Mouse (Mus musculus): ENCODE measurements around the gene 2410131K14Rik.

2410131K14Rik gene

DNA sequence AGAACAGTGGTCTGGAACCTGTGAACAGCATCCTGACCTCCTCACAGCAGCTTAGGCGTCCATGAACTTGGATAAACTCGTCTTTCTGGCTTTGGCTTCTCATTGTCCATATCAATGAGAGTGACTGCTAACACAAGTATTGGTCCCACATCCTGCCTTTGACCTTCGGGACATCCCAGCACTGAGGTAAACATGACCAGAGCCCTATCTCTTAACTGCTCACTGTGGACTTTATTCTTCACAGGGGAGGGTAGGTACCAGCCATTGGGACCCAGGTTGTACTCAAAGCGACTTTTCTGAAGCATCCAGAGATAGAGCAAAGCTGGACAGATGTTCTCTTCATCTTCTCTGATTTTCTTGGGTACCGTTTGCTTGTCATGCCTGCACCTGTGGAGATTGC, 20.3 kb downstream of the 2410131K14Rik start:
- H3K4me1 ChIP-seq (replicated peaks; ENCODE audit: low read depth, low read length), result peaks cover 11% of the 10 kb centered on the region; the same call in 1 of the 2 replicates
- TF ChIP-seq NANOG (IDR thresholded peaks at IDR 0.05; ENCODE audit: borderline replicate concordance, low read length) (no peak), POU5F1 (IDR thresholded peaks at IDR 0.05; ENCODE audit: borderline replicate concordance, low read length) (no peak), CTCF (conservative IDR thresholded peaks at IDR 0.05; ENCODE audit: low read length) (no peak)
- peaks cover 10% of the 10 kb centered on the region for H3K9me3 ChIP-seq (ENCODE audit: low read length)
- H3K36me3 ChIP-seq (ENCODE audit: insufficient read depth, low read length), result peaks cover 30% of the 10 kb centered on the region
- no peak overlapping the region for H3K4me3 ChIP-seq (replicated peaks; ENCODE audit: low read length)
- no peaks in the 10 kb centered on the region for H3K27me3 ChIP-seq (ENCODE audit: insufficient read depth, low read length)

DNA sequence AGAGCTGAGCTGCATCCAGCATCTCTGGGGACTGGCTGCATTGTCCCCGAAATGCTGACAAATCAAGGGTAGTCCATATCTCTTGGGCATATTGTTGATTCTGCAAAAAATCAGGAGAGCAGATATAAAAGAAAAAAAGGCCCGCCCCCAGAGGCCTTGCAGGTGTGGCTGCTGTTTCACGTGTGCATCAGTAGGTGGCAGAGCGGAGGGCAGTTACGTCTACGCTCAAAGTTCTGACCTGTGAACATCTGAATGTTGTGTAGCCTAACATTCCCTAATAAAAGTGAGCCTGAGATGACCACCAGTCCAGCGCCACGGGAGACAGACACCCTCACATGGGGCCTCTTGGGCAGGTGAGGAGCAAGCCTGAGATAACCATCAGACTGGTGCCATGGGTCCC, 21.3 kb downstream of the 2410131K14Rik start:
- TF ChIP-seq CTCF (conservative IDR thresholded peaks at IDR 0.05; ENCODE audit: low read length) (peak; percentile 77), NANOG (IDR thresholded peaks at IDR 0.05; ENCODE audit: borderline replicate concordance, low read length) (no peak)
- Histone ChIP-seq H3K27me3 (ENCODE audit: insufficient read depth, low read length) (0 out of 2 replicates have a peak, but pooled peaks cover under 1% of the 10 kb centered on the region), H3K36me3 (ENCODE audit: insufficient read depth, low read length) (peaks cover 20% of the 10 kb centered on the region)

DNA sequence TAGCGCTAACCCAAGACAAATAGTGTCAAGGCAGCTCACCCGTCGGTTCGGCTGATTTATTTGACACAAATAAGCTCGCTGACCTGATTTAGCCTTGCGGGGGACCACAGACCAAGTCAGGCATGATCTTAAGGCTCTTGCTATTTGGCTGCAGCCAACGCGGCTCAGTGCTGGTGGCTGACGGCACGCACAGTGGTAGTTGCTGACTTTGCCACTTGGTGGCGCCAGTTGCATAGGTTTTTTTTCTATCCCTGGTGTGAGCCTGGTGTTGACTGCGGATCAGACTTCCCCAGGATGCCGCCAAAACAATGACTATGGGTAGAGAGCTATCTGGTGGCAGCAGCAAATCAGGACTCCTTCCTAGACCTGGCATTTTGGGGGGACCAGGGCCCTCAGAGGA, 24.0 kb downstream of the 2410131K14Rik start:
- TF ChIP-seq POU5F1 (IDR thresholded peaks at IDR 0.05; ENCODE audit: borderline replicate concordance, low read length) (no peak), NANOG (IDR thresholded peaks at IDR 0.05; ENCODE audit: borderline replicate concordance, low read length) (no peak), CTCF (conservative IDR thresholded peaks at IDR 0.05; ENCODE audit: low read length) (peak; percentile 74)
- H3K27me3 ChIP-seq (ENCODE audit: insufficient read depth, low read length), result peaks cover 17% of the 10 kb centered on the region
- H3K4me3 ChIP-seq (replicated peaks; ENCODE audit: low read length), result no peak overlapping the region
- H3K4me1 ChIP-seq (replicated peaks; ENCODE audit: low read depth, low read length), result peaks cover 25% of the 10 kb centered on the region
- 0 out of 2 replicates have a peak, but pooled peaks cover 3% of the 10 kb centered on the region for H3K36me3 ChIP-seq (ENCODE audit: insufficient read depth, low read length)
- H3K9me3 ChIP-seq (ENCODE audit: low read length), result peaks cover 10% of the 10 kb centered on the region

More for the DNA sequence above, 21.3 kb downstream of the 2410131K14Rik start:
- Histone ChIP-seq H3K4me1 (replicated peaks; ENCODE audit: low read depth, low read length) (peaks cover 11% of the 10 kb centered on the region; the same call in 1 of the 2 replicates), H3K9me3 (ENCODE audit: low read length) (peaks cover 10% of the 10 kb centered on the region), H3K4me3 (replicated peaks; ENCODE audit: low read length) (no peak overlapping the region)

DNA sequence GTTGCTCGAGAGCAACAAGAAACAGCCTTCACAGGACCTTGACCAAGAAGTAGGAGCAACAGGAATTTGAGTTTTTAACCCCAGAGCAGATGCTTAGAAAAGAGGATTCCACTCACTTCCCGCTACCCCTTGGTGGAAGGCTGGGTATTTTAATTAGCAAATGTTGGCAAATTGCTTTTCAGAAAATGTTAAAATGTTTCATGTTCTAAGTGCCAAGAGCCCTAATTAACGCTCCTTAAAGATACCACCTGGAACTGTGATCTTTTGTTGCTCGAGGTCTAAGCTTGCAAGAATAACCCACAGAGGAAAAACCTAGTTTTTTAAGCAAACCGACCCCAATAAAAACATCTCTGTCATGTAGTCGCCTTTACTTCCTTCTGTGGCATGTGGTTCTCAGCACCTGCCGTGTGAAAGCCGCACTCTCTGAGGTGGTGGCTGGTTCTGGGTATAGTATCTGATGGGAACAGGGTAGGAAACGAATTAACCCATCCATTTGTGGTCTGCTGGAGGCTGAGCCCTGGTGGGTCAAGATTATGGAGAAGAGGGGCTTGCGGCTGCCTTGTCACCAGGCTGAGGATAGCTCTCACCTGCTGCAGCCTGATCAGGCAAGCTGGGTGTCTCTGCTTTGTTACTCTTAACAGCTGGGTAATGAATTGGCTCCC, 26.6 kb downstream of the 2410131K14Rik start:
- Histone ChIP-seq H3K9me3 (ENCODE audit: low read length) (peaks cover 10% of the 10 kb centered on the region), H3K4me3 (replicated peaks; ENCODE audit: low read length) (no peak overlapping the region), H3K36me3 (ENCODE audit: insufficient read depth, low read length) (no peaks in the 10 kb centered on the region), H3K4me1 (replicated peaks; ENCODE audit: low read depth, low read length) (peaks cover 36% of the 10 kb centered on the region), H3K27me3 (ENCODE audit: insufficient read depth, low read length) (peaks cover 17% of the 10 kb centered on the region)
- TF ChIP-seq CTCF (conservative IDR thresholded peaks at IDR 0.05; ENCODE audit: low read length), result no peak
- no peak for TF ChIP-seq NANOG (IDR thresholded peaks at IDR 0.05; ENCODE audit: borderline replicate concordance, low read length)
- no peak for TF ChIP-seq POU5F1 (IDR thresholded peaks at IDR 0.05; ENCODE audit: borderline replicate concordance, low read length)

DNA sequence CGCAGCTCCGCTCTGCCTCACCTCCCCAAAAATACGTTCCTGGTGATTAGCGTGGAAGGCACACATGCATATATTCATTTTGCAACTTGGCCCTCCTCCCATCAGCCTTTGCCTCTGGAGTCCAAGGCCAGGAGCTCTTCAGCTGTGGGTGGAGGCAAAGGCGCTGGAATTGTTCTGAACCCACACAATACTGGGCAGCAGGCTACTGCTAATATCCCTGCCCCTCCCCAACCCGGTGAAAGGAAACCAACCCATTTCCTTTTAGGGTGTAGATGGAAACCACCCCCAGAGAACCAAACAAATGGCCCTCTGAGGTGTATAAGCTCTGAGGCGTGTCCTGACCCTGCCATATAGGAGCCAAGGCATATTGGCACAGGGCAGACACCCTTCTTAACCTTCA, 28.4 kb downstream of the 2410131K14Rik start:
- Histone ChIP-seq H3K27me3 (ENCODE audit: insufficient read depth, low read length) (peaks cover 17% of the 10 kb centered on the region), H3K4me3 (replicated peaks; ENCODE audit: low read length) (no peak overlapping the region), H3K9me3 (ENCODE audit: low read length) (peaks cover 10% of the 10 kb centered on the region), H3K36me3 (ENCODE audit: insufficient read depth, low read length) (no peaks in the 10 kb centered on the region), H3K4me1 (replicated peaks; ENCODE audit: low read depth, low read length) (peaks cover 52% of the 10 kb centered on the region)
- TF ChIP-seq POU5F1 (IDR thresholded peaks at IDR 0.05; ENCODE audit: borderline replicate concordance, low read length), result no peak
- TF ChIP-seq CTCF (conservative IDR thresholded peaks at IDR 0.05; ENCODE audit: low read length), result no peak
- TF ChIP-seq NANOG (IDR thresholded peaks at IDR 0.05; ENCODE audit: borderline replicate concordance, low read length), result no peak

DNA sequence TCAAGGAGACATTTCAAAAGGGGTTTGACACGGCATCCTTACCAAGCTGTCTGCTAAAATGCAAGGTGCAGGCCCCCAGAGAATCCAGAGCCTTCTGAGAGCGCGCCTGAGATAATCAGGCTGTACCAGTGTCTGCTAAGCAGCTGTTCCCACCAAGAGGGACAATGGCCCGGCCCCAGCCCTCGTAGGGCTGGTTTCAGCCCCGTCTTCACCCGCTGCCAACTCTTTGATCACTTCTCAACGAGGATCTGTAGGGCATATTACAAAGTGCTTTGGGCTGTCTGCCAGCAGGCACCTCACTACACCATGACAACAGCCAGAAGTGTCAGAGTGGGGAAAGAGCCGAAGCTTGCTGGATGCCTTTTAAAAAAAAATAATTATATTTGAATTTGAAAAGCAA, 29.5 kb downstream of the 2410131K14Rik start:
- Histone ChIP-seq H3K9me3 (ENCODE audit: low read length) (peaks cover 6% of the 10 kb centered on the region), H3K27me3 (ENCODE audit: insufficient read depth, low read length) (peaks cover 17% of the 10 kb centered on the region), H3K36me3 (ENCODE audit: insufficient read depth, low read length) (no peaks in the 10 kb centered on the region), H3K4me3 (replicated peaks; ENCODE audit: low read length) (peak overlapping the region; percentile 67), H3K4me1 (replicated peaks; ENCODE audit: low read depth, low read length) (peaks cover 54% of the 10 kb centered on the region)
- TF ChIP-seq POU5F1 (IDR thresholded peaks at IDR 0.05; ENCODE audit: borderline replicate concordance, low read length) (no peak), NANOG (IDR thresholded peaks at IDR 0.05; ENCODE audit: borderline replicate concordance, low read length) (no peak), CTCF (conservative IDR thresholded peaks at IDR 0.05; ENCODE audit: low read length) (no peak)

DNA sequence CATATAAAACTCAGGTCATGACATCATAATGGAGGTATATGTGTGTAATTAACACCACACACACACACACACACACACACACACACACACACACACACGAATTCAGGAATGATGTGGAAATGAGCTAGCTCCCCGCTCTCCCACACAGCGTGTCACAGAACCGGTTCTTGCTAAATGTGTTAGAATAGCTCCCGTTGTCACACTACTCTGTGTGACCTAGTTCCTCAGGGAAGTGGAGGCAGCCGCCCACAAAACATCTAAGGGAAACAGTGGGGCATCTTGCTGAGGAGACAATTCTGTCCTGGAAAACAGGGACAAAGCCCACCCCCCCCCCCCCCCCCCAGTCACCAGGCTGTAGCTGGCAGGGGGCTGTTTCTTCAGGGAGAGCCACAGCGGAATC, 31.3 kb downstream of the 2410131K14Rik start:
- TF ChIP-seq CTCF (conservative IDR thresholded peaks at IDR 0.05; ENCODE audit: low read length) (no peak), NANOG (IDR thresholded peaks at IDR 0.05; ENCODE audit: borderline replicate concordance, low read length) (no peak), POU5F1 (IDR thresholded peaks at IDR 0.05; ENCODE audit: borderline replicate concordance, low read length) (no peak)
- no peaks in the 10 kb centered on the region for H3K36me3 ChIP-seq (ENCODE audit: insufficient read depth, low read length)
- no peak overlapping the region for H3K4me3 ChIP-seq (replicated peaks; ENCODE audit: low read length)
- H3K9me3 ChIP-seq (ENCODE audit: low read length), result no peaks in the 10 kb centered on the region
- peaks cover 17% of the 10 kb centered on the region for H3K27me3 ChIP-seq (ENCODE audit: insufficient read depth, low read length)
- H3K4me1 ChIP-seq (replicated peaks; ENCODE audit: low read depth, low read length), result peaks cover 54% of the 10 kb centered on the region

DNA sequence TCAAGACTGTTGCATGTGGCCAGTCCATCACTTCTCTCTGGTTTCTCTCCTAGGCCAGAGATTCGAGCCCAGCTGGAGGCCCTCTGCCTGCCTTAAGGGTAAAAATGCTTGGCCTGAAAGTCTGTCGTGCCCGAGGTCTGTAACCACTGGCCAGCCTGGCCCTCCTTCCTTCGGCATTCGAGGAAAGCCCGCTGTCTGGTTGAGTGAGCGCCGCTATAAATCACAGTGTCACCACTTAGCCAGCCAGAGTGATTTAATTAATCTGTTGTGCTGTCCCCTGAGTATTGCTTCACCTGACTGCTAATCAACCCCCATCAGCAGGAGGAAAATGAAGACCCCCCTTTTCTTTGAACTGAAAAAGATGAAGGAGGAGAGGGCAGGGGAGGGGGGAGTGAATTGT, 31.7 kb downstream of the 2410131K14Rik start:
- Histone ChIP-seq H3K27me3 (ENCODE audit: insufficient read depth, low read length) (peaks cover 13% of the 10 kb centered on the region), H3K4me3 (replicated peaks; ENCODE audit: low read length) (no peak overlapping the region), H3K4me1 (replicated peaks; ENCODE audit: low read depth, low read length) (peaks cover 54% of the 10 kb centered on the region), H3K9me3 (ENCODE audit: low read length) (no peaks in the 10 kb centered on the region), H3K36me3 (ENCODE audit: insufficient read depth, low read length) (no peaks in the 10 kb centered on the region)
- TF ChIP-seq NANOG (IDR thresholded peaks at IDR 0.05; ENCODE audit: borderline replicate concordance, low read length) (no peak), CTCF (conservative IDR thresholded peaks at IDR 0.05; ENCODE audit: low read length) (no peak), POU5F1 (IDR thresholded peaks at IDR 0.05; ENCODE audit: borderline replicate concordance, low read length) (no peak)
